Mouse (Mus musculus) MEL (cell line): ENCODE results near the gene Slx1b.

Experiments used
- CTCF ChIP-seq, 3 experiments: IDR thresholded peaks in 2 of 3; conservative IDR thresholded peaks in 1 of 3; 2 replicates each; pipeline ENCODE4 v1.5.1; 2011 to 2012; ENCODE audit warnings: low read length in 3 of 3, low read depth in 2 of 3, mild to moderate bottlenecking in 2 of 3, improper control_type of control experiment in 1 of 3, inconsistent platforms in 1 of 3, mixed read lengths in 1 of 3, moderate library complexity in 1 of 3; ENCODE audit not compliant: control insufficient read depth in 1 of 3, insufficient read depth in 1 of 3, poor library complexity in 1 of 3, severe bottlenecking in 1 of 3
- E2F4 ChIP-seq: IDR thresholded peaks from 2 replicates; pipeline ENCODE4 v1.6.1; 2011; ENCODE audit warnings: low read depth, low read length, improper control_type of control experiment, borderline replicate concordance
- GATA1 ChIP-seq: IDR thresholded peaks from 2 replicates; pipeline ENCODE4 v1.6.1; 2011; ENCODE audit warnings: low read depth, low read length, improper control_type of control experiment
- HCFC1 ChIP-seq: IDR thresholded peaks from 2 replicates; pipeline ENCODE4 v1.6.1; 2012; ENCODE audit warnings: low read depth, mild to moderate bottlenecking, inconsistent platforms, low read length, improper control_type of control experiment, moderate library complexity
- MEF2A ChIP-seq: IDR thresholded peaks from 2 replicates; pipeline ENCODE4 v1.6.1; 2014; ENCODE audit warnings: low read depth, mild to moderate bottlenecking, inconsistent platforms, low read length, improper control_type of control experiment; ENCODE audit not compliant: poor library complexity, insufficient replicate concordance, severe bottlenecking; ENCODE audit errors: extremely low read depth
- NRF1 ChIP-seq: IDR thresholded peaks from 2 replicates; pipeline ENCODE4 v1.6.1; 2014; ENCODE audit warnings: low read depth, mild to moderate bottlenecking, inconsistent platforms, low read length, improper control_type of control experiment, moderate library complexity; ENCODE audit not compliant: poor library complexity, insufficient read depth, severe bottlenecking
- POLR2A ChIP-seq, 2 experiments: IDR thresholded peaks; 2 replicates each; pipeline ENCODE4 v1.6.1; 2011 to 2012; ENCODE audit warnings: low read length in 2 of 2, mild to moderate bottlenecking in 2 of 2, control low read depth in 1 of 2, improper control_type of control experiment in 1 of 2, low read depth in 1 of 2, moderate library complexity in 1 of 2; ENCODE audit not compliant: control insufficient read depth in 1 of 2, insufficient read depth in 1 of 2, poor library complexity in 1 of 2
- TCF12 ChIP-seq: IDR thresholded peaks from 2 replicates; pipeline ENCODE4 v1.6.1; 2014; ENCODE audit warnings: low read depth, mild to moderate bottlenecking, inconsistent platforms, low read length, improper control_type of control experiment, moderate library complexity
- USF1 ChIP-seq: IDR thresholded peaks from 2 replicates; pipeline ENCODE4 v1.6.1; 2014; ENCODE audit warnings: low read depth, mild to moderate bottlenecking, inconsistent platforms, low read length, improper control_type of control experiment, moderate library complexity

DNA sequence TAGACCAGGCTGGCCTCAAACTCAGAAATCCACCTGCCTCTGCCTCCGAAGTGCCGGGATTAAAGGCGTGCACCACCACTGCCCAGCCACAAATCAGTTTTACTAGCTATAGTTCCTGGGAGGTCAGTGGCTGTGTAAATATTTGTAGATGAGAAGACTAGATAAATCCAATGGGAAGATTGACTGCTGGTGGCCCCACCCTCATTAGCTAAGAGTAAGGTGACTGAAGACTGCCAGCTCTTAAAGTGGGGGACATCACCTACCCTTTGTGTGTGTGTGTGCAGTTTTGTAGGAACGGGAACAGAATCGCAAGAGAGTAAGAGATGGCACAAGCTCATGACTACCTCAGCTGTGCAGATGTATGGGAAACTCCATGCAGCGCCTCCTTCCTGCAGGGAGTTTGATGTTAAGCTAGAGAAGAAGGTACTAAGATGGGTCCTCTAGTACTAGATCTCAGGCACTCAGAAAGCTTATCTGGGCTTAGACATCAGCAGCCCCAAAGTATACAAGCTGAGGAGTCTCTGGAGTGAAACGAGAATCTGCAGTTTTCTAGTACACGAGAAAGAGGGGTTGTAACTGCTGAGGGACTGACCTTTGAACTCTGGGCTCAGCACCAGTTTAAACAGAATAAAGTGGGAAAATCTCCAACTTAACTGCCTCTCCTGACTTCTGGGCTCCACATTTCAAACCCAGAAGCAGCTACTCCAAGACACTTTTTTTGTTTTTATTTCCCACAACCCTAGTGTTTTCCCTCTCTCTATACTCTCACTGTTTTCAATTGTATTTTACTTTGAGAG lies 16.8 kb downstream of the Slx1b start:
- TF ChIP-seq POLR2A (IDR thresholded peaks at IDR 0.05; ENCODE audit: control insufficient read depth in 1 of 2, insufficient read depth in 1 of 2, low read depth in 1 of 2, low read length in 2 of 2, poor library complexity in 1 of 2) (no peak), TCF12 (no peak), CTCF (IDR thresholded peaks at IDR 0.05 in 2 of 3, conservative IDR thresholded peaks at IDR 0.05 in 1 of 3; ENCODE audit: control insufficient read depth in 1 of 3, insufficient read depth in 1 of 3, low read depth in 2 of 3, low read length in 3 of 3, poor library complexity in 1 of 3, severe bottlenecking in 1 of 3) (no peak), HCFC1 (no peak), E2F4 (no peak), USF1 (no peak), GATA1 (no peak), MEF2A (no peak), NRF1 (no peak)
